ENCODE assay signal across 8 mouse cellular contexts in the genomic region with DNA sequence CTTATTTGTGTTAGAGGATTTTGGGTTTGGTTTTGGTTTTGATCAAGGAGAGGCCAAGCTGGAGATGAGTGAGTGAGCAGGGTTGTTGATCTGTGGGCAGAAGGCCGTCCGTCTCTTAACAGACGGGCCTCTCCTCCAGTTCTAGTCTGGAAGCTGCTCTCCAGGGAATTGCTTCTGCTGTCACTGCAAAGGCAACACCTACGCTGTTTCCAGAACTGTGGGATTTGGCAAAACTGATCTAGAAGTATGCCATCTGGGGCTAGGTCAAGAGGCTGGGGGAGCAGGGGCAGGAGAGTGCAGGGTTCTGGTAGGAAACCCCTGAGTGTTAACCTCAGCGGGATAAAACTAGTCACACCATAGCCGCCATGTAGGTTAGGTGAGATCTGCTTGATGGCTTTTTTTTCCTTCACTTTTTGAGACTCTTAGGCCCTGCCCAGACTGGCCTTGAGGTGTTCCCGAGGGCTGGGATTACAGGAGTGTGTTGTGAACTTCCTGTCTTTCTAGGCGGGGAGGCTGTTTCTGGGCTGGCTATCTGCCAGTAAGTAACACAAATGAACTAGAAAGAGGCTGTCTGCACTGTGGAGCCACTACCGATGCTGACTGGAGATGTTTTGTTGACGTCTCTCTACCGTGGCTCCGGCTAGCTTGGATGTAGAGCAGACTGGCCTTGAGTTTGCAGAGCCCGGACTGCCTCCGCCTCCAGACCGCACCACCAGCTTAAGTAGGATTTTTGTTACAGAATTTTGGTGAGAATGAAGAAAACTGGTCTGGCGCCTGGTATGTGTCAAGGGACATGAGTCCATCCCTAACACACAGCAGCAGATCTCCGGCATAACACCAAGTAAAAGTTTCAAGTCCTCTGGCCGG. TPM values are rescaled to one million over a fixed set of nuclear protein-coding genes. Genes with fewer than 3 reads are reported as not detected.
DNase-seq lines count a peak whose midpoint lies in the region; ATAC-seq and TF ChIP-seq lines count a peak whose summit lies in the region.

Gene Atp6v1g2, plus strand, starts transcription at position 547 of the 867 bp plus-strand sequence.

- peaks cover 9% of the 10 kb centered on the region; the same call in 1 of the 2 replicates for H3K36me3 ChIP-seq in ES-Bruce4 (ENCODE audit: control insufficient read depth, insufficient read depth, low read length, poor library complexity, severe bottlenecking)
- peaks cover 40% of the 10 kb centered on the region for H3K36me3 ChIP-seq in embryonic facial prominence, embryonic 14.5 days (ENCODE audit: control insufficient read depth, insufficient read depth, low read length)
- H3K36me3 ChIP-seq in midbrain, embryonic 11.5 days (ENCODE audit: control insufficient read depth, insufficient read depth, low read length): peaks cover 6% of the 10 kb centered on the region

- no peaks in the 10 kb centered on the region for H3K9me3 ChIP-seq in ES-Bruce4 (replicated peaks; ENCODE audit: control insufficient read depth, insufficient read depth, low read length, poor library complexity, severe bottlenecking)
- no peaks in the 10 kb centered on the region for H3K9me3 ChIP-seq in embryonic facial prominence, embryonic 14.5 days (ENCODE audit: control insufficient read depth, low read length)
- no peaks in the 10 kb centered on the region for H3K9me3 ChIP-seq in midbrain, embryonic 11.5 days (ENCODE audit: control insufficient read depth, low read length)

- no peak for ATAC-seq in embryonic facial prominence, embryonic 14.5 days (ENCODE audit: low read depth)
- ATAC-seq in midbrain, embryonic 11.5 days (ENCODE audit: low FRiP score): no peak
- ATAC-seq in erythroid progenitor cell, adult 5-6 weeks (replicated peaks; ENCODE audit: low FRiP score, poor library complexity, severe bottlenecking): no peak

- 60% methylated on average over 18 of the region's 18 CpGs for WGBS in embryonic facial prominence, embryonic 14.5 days
- WGBS in midbrain, embryonic 11.5 days: 91% methylated on average over 18 of the region's 18 CpGs

- TF ChIP-seq CTCF in ES-Bruce4 (IDR thresholded peaks at IDR 0.05; ENCODE audit: low read depth, low read length): no peak

- DNase-seq in kidney, adult 9 months: peak; percentile 50
- DNase-seq in kidney, adult 8-10 months: no peak
- peak; percentile 85 for DNase-seq in embryonic facial prominence, embryonic 14.5 days (ENCODE audit: low spot score)
- peak; percentile 20 to 51 for DNase-seq in kidney, postnatal 4 days
- DNase-seq in midbrain, embryonic 11.5 days (ENCODE audit: low spot score, missing footprints): no peak
- no peak for DNase-seq in right cerebral cortex, postnatal 10 days (ENCODE audit: low spot score in 2 of 2)

- no peaks in the 10 kb centered on the region for H3K4me1 ChIP-seq in ES-Bruce4 (ENCODE audit: control insufficient read depth, insufficient read depth, low read length)
- H3K4me1 ChIP-seq in embryonic facial prominence, embryonic 14.5 days (ENCODE audit: control insufficient read depth, insufficient read depth, low read length): peaks cover 4% of the 10 kb centered on the region; the same call in 1 of the 2 replicates
- peaks cover 9% of the 10 kb centered on the region; the same call in 1 of the 2 replicates for H3K4me1 ChIP-seq in midbrain, embryonic 11.5 days (ENCODE audit: control insufficient read depth, insufficient read depth, low read length)

- no peak within 1 kb of the TSS for H3K27ac ChIP-seq in ES-Bruce4 (ENCODE audit: insufficient read depth, low read length)
- H3K27ac ChIP-seq in embryonic facial prominence, embryonic 14.5 days (replicated peaks; ENCODE audit: low read depth, low read length): peak within 1 kb of the TSS; percentile 97
- H3K27ac ChIP-seq in midbrain, embryonic 11.5 days (ENCODE audit: low read depth, low read length): no peak within 1 kb of the TSS

- peak within 1 kb of the TSS; percentile 93 for H3K4me2 ChIP-seq in embryonic facial prominence, embryonic 14.5 days (ENCODE audit: low read depth, low read length)
- H3K4me2 ChIP-seq in midbrain, embryonic 11.5 days: peak within 1 kb of the TSS; percentile 75

- no peaks in the 10 kb centered on the region for H3K27me3 ChIP-seq in ES-Bruce4 (ENCODE audit: control insufficient read depth, insufficient read depth, low read length, poor library complexity, severe bottlenecking)
- H3K27me3 ChIP-seq in embryonic facial prominence, embryonic 14.5 days (replicated peaks; ENCODE audit: control insufficient read depth, insufficient read depth, low read length): no peaks in the 10 kb centered on the region
- no peaks in the 10 kb centered on the region for H3K27me3 ChIP-seq in midbrain, embryonic 11.5 days (ENCODE audit: control insufficient read depth, insufficient read depth, low read length)

- no peak within 1 kb of the TSS for H3K4me3 ChIP-seq in ES-Bruce4 (ENCODE audit: low read depth, low read length)
- H3K4me3 ChIP-seq in embryonic facial prominence, embryonic 14.5 days (ENCODE audit: low read depth, low read length): peak within 1 kb of the TSS; percentile 61
- peak within 1 kb of the TSS; percentile 61; the same call in 1 of the 2 replicates for H3K4me3 ChIP-seq in midbrain, embryonic 11.5 days (ENCODE audit: low read depth, low read length)

- TF ChIP-seq POLR2A in ES-Bruce4 (IDR thresholded peaks at IDR 0.05; ENCODE audit: insufficient read depth, low read length): no peak

- peak within 1 kb of the TSS; percentile 64 for H3K9ac ChIP-seq in ES-Bruce4 (ENCODE audit: low read depth, poor library complexity, severe bottlenecking)
- H3K9ac ChIP-seq in embryonic facial prominence, embryonic 14.5 days (ENCODE audit: low read depth, low read length): peak within 1 kb of the TSS; percentile 89
- H3K9ac ChIP-seq in midbrain, embryonic 11.5 days (ENCODE audit: low read length): peak within 1 kb of the TSS; percentile 91; the same call in 1 of the 2 replicates

- TF ChIP-seq EP300 in ES-Bruce4 (IDR thresholded peaks at IDR 0.05; ENCODE audit: insufficient read depth, low read depth, low read length): no peak

RNA-seq across cellular contexts. Expression of gene Atp6v1g2, which starts in this region (rescaled TPM):
- 2.3 and 4.2 TPM in 2 replicates for polyA plus RNA-seq in ES-Bruce4 (2011; ENCODE audit: insufficient read depth, insufficient read length, low read depth, missing spikeins)
- 5.1 and 5.2 TPM in 2 replicates for polyA plus RNA-seq in embryonic facial prominence, embryonic 14.5 days (2014; fragmentation: Nextera tagmentation; extraction: Ambion mirVana)
- 17.0 and 17.8 TPM in 2 replicates for polyA plus RNA-seq in midbrain, embryonic 11.5 days (2014; fragmentation: Nextera tagmentation; extraction: Ambion mirVana)
- 6.1 TPM in 1 of 2 replicates, not detected in the other for total RNA-seq in erythroid progenitor cell, adult 5-6 weeks (2015; ENCODE audit: low replicate concordance)
- not detected in 2 replicates for total RNA-seq in erythroid progenitor cell, adult 5-6 weeks (2017; ENCODE audit: low replicate concordance)

Comparison
In these comparisons a context has a peak if more than half of its experiments do, and no peak if none do; other contexts are left out.
1. DNase-seq: peak in kidney, adult 9 months (single experiment), embryonic facial prominence, embryonic 14.5 days (single experiment) and kidney, postnatal 4 days (2 of 2); none in kidney, adult 8-10 months (0 of 2), midbrain, embryonic 11.5 days (single experiment) and right cerebral cortex, postnatal 10 days (0 of 2).
2. Peak in every context shown above with its lines, with median percentiles within 50 percentile points of each other: H3K9ac ChIP-seq.